Mouse (Mus musculus) frontal cortex, adult (tissue): ENCODE measurements around the gene Uhrf1.
"Not testable (repeated sequence)": the region's sequence is repeated elsewhere in the genome, so short reads cannot be mapped to it uniquely, and the experiment has no call there.

Experiments used
- ATAC-seq: cut with Nextera tagmentation; 2 replicates; pipeline ENCODE4 v1.9.2; 2017; ENCODE audit warnings: mild to moderate bottlenecking, moderate library complexity, mixed read lengths; ENCODE audit not compliant: low TSS enrichment

Gene Uhrf1

DNA sequence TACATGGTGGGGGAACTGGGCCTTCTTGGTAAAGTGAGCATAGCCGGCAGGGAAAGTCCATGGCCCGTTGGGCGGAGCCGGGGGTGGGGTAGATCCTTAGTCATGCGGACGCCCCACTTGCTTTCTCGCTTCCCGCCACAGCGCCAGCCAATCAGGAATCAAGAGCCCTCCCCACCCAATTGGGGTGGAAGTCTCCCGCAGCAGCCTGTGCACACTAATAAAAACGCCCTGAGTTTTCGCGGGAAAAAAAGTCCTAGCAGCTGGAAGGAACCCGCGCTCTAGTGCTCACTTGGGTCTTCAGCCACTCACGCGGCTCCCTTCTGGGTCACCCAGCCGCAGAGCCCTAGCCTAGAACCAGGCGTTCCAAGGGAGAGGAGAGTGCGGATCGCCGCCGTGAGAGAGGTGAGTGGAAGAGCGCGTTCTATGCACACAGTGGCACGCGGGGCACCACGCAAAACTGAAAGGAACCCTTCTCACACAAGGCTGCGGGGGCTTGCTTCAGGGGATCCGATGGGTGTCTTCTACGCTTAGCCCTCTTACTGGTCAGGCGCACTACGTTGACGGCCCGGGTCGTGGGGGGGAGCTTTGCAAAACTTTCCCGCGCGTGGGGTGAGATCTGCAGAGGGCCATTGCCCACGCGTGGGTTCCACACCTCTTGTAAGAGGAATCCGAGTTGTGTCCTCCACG is at the start of gene Uhrf1:
Uhrf1 (plus strand) TSS at position 162 of the 687 bp plus-strand sequence.
- ATAC-seq, result no peak

DNA sequence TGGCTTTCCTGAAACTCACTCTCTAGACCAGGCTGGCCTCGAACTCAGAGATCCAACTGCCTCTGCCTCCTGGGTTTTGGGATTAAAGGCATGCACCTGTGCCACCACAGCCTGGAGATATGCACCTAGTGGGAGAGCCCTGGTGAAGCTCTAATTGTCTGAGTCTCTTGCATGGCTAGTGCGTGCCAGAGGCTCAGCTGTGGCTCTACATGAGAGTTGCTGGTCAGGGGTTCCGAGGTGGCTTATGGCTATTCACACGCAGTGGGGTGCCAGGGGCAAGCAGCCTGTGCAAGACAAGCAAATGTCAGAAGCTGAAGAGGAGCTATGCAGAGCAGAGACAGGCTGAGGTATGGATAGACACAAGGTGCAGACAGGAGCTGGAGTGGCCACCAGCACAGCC is 48.4 kb upstream of the Uhrf1 start:
- ATAC-seq, result no peak

DNA sequence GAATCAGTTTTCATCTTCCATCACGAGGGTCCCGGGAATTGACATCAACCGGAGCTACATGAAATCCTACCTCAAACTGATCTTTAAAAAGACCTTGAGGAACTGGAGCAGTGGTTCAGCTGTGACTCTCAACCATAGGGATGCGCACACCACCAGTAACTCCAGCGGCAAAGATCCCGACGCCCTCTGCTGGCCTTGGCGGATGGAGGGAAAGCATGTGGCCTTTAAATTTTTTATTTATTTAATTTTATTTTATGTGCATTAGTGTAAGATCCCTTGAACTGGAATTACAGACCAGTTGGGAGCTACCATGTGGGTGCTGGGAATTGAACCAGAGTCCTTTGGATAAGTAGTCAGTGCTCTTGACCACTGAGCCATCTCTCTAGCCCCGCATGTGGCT is 47.7 kb upstream of the Uhrf1 start:
- no peak for ATAC-seq

GRCm38 (mm10) chr17:56255863-56256238 is 47.3 kb upstream of the Uhrf1 start:
- peak; percentile 85 for ATAC-seq

DNA sequence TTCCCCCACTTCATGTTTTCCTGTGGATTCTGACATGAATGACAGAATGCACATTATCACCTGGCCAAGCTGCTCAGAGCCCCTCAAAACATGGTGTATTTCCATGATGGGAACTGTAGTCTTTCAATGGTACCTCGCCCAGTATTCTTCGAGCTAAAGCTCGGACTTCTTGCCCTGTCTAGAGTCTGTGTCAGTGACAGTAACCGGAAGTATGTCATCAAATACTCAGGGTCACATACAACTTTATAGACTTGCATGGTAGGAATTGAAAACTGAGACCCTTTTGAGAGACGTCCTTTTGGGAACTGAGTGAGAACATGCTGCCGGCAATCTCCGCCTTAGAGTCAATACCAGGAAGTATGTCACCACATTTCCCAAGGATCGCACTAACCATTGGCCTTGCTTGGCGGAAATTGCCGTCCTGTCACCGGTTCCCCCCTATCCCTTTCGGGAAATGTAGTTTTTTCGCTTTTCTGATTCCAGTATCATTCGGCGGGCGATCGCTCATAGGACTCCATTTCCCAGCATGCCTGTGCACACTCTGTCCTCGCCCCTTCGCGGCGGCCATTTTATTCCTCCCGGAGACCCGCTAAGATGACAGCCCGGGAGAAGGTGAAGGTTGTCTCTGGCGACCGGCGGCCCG is 46.8 kb upstream of the Uhrf1 start, which contains the start of gene Fem1a:
Fem1a (plus strand) TSS at position 572 of the 643 bp plus-strand sequence.
- ATAC-seq, result peak; percentile 82

- ATAC-seq, result no peak
Observed at GRCm38 (mm10) chr17:56257181-56257894, 45.8 kb upstream of the Uhrf1 start.

GRCm38 (mm10) chr17:56258269-56258668 is 44.9 kb upstream of the Uhrf1 start:
- ATAC-seq, result not testable (repeated sequence)

GRCm38 (mm10) chr17:56258812-56259211 is 44.3 kb upstream of the Uhrf1 start:
- not testable (repeated sequence) for ATAC-seq

DNA sequence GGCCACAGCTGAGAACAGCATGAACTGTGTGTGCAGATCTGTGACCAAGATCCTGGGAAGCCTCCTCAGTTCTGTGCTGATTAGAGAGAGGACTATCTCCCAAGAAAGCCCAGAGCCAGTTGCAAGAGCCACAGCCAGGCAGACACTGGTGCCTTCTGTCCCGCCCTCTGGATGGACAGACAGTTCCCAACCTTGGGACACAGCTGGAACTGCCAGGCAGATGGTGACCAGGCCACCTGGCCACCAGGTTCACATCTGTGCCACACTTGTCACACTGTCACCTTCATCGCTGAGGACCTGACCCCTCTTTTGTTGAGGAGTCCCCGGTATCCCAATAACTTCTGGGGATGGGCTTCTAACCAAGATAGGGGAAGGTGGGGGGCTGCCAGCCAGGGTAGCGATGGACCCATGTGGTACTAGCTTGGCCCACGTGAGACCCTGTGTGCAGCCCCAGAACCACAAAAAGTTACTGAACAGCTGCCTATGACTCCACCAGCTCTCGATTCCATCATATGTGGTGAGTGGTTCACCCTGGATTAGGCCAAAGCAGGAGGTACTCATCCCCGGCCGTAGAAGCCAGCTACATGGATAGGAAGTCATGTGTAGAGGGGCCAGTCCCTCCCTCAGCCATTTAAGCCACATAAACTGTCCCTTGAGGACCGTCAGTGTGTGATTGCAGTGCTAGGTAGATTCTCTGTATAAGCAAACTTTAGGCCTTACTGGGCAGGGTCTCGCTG is 43.7 kb upstream of the Uhrf1 start:
- no peak for ATAC-seq

DNA sequence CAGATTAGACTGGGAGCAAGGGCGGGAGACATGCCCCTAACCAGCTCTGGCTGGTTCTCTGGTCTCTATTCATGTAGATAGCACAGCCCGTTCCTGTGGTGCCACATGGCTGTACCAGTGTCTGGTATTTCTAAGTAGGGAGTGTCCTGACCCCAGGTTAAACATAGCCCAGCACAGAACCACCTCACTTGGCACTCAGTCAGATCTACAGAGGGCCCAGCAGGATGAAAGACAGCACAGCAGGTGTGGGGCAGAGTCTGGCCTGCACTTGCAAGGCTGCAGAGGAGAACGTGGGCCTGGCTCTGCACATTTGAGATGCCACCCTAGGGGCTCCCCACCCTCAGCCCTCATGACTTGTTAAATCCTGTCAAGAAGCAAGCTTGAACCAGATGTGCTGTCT is 42.0 kb upstream of the Uhrf1 start:
- no peak for ATAC-seq

GRCm38 (mm10) chr17:56262645-56263094 is 40.5 kb upstream of the Uhrf1 start:
- ATAC-seq, result no peak

- peak; percentile 41; the same call in 1 of the 2 replicates for ATAC-seq
Observed at GRCm38 (mm10) chr17:56264020-56264419, 39.1 kb upstream of the Uhrf1 start.

DNA sequence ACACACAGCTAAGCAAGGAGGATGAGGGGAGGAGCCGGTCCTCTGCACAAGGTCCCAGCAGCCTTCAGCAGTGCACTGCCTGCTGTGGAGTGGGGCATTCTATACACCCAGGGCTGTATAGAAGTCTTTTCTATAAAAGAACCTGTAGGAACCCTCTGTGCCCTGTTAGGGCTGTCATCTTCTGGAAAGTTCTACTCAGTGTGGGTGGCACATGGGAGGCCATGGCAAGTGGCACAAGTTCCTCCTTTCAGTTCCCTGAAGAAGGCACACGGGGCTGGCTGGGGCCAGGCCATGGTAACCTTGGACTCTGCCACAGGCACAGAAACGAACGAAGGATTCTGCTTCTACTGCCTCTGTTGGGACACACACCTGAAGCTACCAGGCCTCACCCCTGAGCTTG is 38.1 kb upstream of the Uhrf1 start:
- ATAC-seq, result no peak

DNA sequence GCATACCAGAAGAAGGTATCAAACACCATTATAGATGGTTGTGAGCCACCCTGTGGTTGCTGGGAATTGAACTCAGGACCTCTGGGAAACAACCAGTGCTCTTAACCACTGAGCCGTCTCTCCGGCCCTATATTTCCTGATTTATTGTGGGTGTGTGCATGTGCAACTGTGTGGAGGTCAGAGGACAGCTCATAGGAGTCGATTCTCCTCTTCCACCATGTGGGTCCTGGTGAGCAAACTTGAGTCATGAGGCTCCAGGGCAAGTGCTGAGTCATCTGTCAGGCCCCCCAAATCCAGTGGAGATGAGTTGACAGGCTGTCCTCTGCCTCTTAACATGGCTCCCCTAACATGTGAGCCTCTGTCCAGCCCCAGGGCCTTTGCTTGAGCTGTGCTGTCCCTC is 37.3 kb upstream of the Uhrf1 start:
- ATAC-seq, result no peak

GRCm38 (mm10) chr17:56266271-56266670 is 36.9 kb upstream of the Uhrf1 start:
- ATAC-seq, result peak; percentile 78

DNA sequence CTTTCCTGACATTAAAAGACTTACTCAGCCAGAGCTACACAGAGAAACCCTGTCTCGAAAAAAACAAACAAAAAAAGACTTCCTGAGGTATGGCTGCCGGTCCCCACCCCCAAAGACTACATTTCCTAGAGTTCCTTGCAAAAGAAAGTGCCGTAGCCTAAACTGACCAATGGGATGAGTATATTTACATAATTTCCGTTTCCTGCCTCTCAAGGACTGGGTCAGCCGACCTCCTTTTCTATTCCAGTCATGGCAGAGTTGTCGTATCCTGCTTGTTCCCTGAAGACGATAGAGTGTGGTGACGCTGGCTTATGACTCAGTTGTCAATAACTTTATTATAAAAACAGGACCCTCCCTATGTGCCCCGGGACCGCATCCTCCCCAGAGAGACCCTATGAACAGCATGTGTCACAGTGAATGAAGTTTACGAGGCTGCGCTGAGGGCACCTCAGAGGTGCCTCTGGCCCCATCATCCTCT is 33.9 kb upstream of the Uhrf1 start:
- peak; percentile 66 for ATAC-seq

DNA sequence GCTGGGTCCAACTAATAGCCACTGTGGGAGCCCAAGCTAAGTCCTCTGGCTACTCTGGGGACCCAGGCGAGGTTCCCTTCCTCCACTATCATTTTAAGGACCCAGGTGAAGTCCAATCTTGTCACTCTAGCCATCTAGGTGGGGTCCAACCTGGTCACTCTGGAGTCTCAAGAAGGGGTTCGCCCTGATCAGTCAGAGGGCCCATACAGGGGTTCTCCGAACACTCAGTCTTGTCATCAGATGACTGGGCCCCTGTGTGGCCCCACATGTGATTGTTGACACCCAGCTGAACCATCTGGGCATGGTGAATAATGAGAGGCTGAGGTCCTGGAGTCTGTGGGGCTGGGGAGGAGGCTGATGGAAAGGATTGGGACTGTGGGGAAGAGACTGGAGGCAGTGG is 33.4 kb upstream of the Uhrf1 start:
- ATAC-seq, result no peak

GRCm38 (mm10) chr17:56271609-56272253 is 31.4 kb upstream of the Uhrf1 start:
- ATAC-seq, result no peak

DNA sequence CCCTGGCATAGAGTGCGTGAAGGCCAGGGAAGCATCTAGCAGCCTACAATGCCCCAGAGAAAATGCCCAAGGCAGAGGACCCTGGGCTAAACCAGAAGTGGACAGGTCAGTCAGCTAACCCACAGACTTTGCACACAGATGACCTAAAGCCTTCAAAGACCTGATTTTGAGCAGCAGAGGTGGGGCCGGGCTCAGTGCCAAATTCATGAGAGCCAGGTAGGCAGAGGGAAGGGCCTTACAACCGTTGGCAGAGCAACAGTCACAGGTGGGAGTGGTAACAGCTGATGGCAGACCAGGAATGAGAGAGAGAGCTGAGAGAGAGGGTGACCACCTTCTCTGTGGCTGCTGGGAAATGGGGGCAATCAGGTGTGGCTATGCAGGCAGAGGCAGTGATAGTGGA is 30.5 kb upstream of the Uhrf1 start:
- no peak for ATAC-seq

- no peak for ATAC-seq
Observed at GRCm38 (mm10) chr17:56273482-56273881, 29.6 kb upstream of the Uhrf1 start.

- ATAC-seq, result no peak
Observed at GRCm38 (mm10) chr17:56273986-56274385, 29.1 kb upstream of the Uhrf1 start.
